Mouse (Mus musculus) right cerebral cortex, postnatal 14 days (tissue): Measurements from ENCODE around the gene Ssna1.
"Not testable (repeated sequence)": the region's sequence is repeated elsewhere in the genome, so short reads cannot be mapped to it uniquely, and the experiment has no call there.

ENCODE experiments used
- DNase-seq: peaks from one replicate; pipeline ENCODE4 v3.0.0; 2022

Ssna1 gene

GRCm38 (mm10) chr2:25257250-25257649 lies 15.0 kb downstream of the Ssna1 start:
- not testable (repeated sequence) for DNase-seq

DNA sequence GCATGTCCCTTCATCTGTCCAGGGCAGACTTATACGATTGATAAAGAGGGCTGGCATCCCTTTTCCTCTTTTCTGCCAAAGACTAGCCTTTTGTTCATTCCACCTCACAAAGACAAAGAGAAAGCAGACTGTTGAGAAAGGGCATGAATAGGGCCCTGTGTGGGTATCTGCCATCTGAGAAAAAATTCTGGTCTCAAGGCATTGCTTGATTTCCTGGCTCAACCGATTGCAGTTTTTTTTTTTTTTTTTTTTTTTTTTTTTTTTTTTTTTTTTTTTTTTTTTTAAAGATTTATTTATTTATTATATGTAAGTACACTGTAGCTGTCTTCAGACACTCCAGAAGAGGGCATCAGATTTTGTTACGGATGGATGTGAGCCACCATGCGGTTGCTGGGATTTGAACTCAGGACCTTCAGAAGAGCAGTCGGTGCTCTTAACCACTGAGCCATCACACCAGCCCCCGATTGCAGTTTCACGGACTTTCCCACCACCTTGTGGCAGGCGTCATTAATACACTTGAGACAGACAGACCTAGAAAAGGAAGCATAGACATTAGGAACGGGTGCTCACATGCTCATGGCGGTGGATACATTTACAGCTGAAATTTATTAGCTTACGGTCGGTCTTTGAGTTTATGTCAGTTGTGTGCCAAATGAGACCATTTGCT lies 15.7 kb downstream of the Ssna1 start:
- DNase-seq: not testable (repeated sequence)

DNA sequence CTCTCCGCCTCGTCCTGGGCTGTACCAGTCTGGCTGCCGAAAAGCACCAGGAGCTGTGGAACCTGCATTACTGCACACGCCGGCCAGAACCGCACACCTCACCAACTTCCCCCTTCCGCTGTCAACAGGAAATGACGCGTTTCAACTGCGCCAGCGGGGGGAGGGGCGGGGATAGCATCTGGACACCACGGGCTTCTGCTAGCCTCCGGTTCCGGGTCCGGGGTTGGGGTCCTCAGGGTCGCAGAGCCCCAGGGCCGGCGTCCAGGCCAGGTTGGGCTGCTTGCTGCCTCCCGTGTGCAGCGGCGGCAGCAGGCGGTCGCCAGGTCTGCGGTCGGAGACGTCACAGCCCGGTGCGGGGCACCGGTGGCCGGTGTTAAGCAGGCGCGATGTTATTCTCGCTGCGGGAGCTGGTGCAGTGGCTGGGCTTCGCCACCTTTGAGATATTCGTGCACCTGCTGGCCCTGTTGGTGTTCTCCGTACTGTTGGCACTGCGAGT lies 16.9 kb downstream of the Ssna1 start, which contains the start of gene Tmem203:
Gene Tmem203 (plus strand): TSS at position 156 of the 496 bp plus-strand sequence.
- DNase-seq: peak; percentile 88

DNA sequence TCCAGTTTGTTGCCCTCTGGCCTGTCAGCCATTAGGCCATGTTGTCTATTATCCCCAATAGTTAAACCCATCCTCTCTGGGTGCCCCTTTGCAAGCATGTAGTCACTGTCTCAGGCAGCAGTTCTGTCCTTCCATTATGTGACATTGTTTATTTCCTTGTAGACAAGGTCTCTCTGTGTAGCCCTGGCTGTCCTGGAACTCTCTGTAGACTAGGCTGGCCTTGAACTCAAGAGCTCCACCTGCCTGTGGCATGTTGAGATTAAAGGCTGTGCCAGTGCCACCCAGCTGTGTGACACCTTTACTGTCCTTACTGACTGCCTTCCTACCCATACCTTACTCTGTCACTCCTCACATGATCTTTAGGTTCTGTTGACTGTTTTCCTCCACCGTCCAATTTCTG lies 19.9 kb downstream of the Ssna1 start:
- no peak for DNase-seq

DNA sequence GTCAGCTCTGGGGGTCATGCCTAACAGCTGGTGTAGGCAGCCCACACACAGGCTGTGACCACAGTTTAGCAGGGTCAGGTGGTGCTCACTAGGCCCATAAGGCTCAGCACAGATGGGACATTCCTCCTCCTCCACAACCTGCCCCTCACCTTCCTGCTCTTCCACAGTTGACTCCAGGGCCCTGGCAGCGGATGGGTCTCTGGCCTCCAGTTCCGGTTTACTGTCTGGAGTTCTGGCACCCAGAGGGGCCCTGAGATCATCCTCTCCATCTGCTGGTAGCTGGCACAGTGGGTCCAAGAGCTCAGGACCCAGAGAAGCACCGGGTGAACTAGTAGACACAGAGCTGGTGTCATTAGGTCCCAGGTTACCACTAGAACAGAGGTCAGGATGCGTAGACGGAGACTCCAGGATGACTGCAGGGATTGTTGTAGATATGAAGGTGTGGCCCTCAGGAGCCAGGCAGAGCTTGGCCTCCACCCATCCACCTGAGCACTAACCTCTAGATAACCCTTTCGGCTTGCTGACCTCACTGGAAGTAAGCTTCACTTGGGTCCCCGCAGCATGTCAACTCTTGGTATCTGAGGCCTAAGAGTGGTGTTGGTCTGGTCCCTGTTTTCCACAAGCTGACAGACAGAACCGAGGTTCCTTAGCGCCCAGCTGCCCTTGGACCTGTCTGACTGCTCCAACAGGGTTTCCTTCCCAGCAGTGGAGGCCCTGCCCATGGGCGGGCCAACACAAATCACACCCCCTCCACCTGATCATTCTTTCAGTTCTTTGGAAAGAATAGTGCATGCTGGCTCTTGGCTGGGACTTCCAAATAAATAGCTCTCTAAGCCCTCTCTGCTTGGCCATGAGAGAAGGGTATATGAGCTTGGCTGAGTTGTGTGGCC lies 25.8 kb downstream of the Ssna1 start, which contains the start of gene AL732309.1:
Gene AL732309.1 (minus strand): TSS at position 681 of the 890 bp plus-strand sequence.
- DNase-seq: no peak

DNA sequence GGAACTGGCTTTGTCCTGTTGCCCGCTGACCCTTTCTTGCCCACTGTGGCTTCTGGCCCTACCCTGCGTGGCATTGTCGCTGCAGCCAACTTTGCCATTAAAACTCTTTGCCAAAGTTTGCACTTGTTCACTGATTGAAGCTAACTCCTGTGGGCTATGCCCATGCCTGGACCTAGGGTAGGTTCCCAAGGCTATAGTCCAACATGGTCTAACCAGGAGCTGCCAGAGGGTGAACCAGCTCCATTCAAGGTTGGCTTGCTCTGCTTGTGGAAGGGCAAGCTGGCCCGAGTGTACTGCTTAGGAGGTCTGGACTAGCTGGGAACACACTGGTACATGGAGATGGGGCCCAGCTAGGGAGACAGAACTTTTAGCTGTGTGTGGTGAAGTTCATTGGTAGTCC lies 28.1 kb downstream of the Ssna1 start:
- no peak for DNase-seq

GRCm38 (mm10) chr2:25243342-25243741 lies 28.9 kb downstream of the Ssna1 start:
- no peak for DNase-seq

GRCm38 (mm10) chr2:25242101-25242506 lies 30.1 kb downstream of the Ssna1 start, which contains the start of the genes Rnf208 and Cysrt1:
TSS of gene Rnf208 (plus strand) at chr2:25242255.
TSS of gene Cysrt1 (minus strand) at chr2:25242452.
- peak; percentile 68 for DNase-seq

- no peak for DNase-seq
Measured at GRCm38 (mm10) chr2:25241438-25241775, 30.8 kb downstream of the Ssna1 start.

DNA sequence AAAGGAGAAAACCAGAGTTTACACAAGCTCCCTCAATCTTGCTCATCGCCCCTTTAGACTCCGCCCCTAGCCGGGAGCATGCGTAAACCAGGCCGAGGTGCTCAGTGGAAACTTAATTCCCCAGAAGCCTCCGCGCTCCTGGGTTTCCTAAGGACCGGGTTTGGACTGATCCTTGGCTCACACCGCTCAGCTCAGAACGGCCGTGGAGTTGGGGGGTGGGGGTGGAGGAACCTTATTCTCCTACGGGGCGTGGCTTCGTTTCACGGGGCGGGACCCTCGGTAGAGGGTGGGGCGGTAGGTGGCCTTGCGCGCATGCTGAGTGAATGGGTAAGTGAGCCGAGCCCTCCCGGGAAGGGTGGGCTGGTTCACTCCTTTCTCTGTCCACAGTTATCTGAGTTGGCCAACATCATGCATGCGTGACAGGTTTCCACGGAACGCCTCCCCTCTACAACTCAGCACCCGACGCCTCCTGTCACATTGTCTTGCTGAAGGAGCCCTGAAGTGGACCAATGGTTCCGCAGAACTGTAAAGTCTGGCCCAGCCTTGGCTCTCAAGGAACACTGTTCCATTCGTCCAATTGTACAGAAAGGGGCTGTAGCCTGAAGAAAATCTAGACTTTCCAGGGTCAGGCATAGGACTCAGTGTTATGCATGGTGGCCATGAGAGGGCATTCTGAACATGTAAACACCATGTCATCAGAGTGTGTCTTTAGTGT lies 31.4 kb downstream of the Ssna1 start:
- DNase-seq: peak; percentile 68

DNA sequence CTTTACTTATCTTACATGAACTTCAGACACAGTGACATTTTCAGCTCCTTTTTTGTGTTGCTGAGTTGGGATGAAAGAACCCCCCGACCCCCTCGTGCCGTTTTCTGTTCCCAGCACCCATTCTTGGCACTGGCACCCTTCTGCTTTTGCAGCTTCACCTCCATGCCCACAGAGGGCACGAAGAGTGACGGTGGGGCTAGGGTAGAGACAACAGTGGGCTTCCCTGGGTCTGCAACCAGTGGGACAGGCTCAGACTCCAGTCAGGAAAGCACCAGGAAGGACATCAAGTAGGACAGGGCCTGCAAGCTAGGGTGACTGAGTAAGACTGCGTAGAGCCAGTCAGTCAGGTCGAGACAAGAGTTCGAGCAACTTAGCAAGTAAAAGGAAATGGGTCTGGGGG lies 31.9 kb downstream of the Ssna1 start:
- no peak for DNase-seq

DNA sequence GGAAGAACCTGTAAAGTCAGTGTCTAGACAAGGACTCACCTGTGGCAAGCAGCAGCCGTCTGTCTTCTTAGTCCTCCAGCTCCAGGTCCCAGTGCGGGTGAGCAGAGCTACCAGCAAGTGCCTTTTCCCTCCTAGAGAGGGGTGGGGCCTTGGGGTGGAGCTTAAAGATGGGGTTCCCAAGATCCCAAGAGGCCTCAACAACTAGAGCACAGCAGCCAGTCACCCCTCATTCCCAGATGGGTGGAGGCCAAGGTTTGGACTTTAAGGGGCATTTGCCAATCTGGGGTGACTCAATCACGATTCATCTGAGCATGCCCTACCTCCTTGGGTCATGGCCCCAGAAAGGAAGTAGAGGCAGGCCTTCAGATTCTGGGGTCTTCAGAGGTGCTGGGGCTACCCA lies 32.5 kb downstream of the Ssna1 start:
- no peak for DNase-seq

DNA sequence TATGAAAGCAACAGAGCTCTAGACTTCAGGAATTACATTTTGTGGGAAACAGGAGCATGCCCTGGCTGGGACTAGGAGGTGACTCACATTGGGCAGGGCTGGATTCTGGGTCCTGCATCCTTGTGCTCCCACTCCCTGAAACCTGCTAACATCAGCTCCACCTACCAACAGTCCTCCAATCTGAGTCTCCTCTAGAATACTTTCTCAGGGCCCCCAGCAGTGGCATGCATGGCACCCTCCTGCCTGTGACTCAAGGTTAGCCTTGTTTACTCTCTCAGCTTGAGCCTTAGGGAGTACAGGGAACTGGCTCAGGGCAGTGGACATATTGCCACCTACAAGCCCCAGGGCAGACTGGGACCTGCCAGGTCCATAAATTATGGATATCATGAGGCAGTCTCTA lies 34.1 kb downstream of the Ssna1 start:
- DNase-seq: no peak

DNA sequence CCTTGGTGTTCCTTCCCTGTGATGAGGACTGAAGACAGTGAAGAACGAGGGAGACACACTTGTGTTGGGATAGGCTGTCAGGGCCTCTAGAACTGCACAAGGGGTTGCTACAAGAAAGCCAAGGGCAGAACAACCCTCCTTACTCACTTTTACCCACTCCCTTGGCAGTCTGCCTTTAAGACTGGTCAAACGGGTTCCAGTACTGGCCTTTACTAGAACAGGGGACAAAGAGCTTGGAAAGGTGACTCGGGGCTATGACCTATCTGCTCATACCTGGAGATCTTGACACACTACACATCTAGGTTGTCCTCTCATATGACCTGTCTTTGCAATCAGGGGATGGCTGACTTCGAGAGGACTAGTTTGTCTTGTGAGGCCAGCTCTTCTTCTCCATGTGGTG lies 34.7 kb downstream of the Ssna1 start:
- no peak for DNase-seq

DNA sequence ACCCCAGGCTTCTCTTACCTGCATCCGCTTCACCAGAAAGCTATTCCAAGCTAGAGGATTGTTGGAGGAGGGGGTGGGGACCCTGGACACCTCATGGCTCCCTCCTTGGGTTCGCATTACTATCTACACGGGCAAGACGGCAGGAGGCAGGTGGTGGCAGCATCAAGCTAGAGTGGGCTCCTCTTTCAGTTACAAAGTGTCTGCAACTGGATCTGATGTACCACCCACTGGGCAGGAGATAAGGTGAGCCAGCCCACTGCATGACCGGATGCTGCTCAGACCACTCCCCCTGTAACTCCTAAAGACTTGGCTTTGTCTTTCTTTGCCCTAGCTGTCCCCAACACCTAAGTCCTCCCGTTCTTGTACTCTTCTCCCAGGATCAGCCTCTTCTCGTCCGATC lies 35.6 kb downstream of the Ssna1 start, which contains the start of gene Rnf224:
Gene Rnf224 (minus strand): TSS at position 174 of the 400 bp plus-strand sequence.
- DNase-seq: no peak

DNA sequence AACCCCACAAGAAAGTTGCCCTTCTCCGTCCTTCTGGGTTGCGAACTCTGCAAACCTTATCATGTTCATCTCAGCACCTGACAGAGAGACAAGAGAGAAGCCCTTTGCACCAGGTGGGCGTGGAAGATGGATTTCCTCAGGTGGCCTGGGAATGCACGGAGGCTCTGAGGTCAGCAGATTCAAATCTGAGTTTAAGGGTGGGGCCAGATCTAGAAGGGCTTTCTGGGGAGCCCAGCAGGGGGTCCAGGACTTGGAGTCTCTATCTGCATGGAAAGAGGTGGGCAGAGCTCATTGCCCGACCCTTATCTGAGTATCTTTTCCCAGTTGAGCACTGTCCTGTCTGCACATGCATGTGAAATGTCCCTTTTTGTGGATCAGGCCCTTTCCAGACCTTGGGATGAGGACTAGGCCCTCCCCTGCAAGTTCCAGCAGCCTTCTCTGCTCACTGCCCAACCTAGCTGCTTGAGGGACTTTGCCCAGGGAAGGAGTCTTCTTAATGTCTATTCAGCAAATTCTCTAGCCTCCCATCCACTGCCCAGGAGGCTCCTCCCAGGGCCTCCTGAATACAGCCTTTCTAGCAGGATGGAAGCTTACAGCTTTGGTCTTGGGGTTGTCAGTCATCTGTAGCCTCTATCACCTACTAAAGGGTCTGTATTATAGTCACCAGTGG lies 37.6 kb downstream of the Ssna1 start:
- no peak for DNase-seq

GRCm38 (mm10) chr2:25234050-25234449 lies 38.2 kb downstream of the Ssna1 start, which contains the start of gene Slc34a3:
TSS of gene Slc34a3 (minus strand) at chr2:25234364.
- no peak for DNase-seq

GRCm38 (mm10) chr2:25233421-25233820 lies 38.8 kb downstream of the Ssna1 start:
- no peak for DNase-seq

- no peak for DNase-seq
Measured at GRCm38 (mm10) chr2:25231038-25231437, 41.2 kb downstream of the Ssna1 start.

DNA sequence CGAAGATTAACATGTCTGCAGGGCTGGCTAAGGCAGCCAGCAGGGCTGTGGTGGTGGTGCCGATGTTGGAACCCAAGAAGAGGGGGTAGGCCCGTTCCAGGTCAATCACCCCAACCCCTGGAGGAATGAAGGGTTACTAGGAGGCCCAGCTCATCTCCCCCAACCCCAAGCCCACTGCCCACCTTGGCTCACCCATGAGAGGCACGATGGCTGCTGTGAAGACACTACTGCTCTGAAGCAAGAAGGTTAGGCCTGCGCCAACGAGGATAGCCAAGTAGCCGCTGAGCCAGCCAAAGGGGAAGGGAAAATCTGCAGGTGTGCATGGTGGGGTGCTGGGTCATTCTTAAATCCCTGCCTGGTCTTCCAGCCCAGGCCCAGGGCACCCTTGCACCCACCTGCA lies 41.7 kb downstream of the Ssna1 start:
- no peak for DNase-seq

DNA sequence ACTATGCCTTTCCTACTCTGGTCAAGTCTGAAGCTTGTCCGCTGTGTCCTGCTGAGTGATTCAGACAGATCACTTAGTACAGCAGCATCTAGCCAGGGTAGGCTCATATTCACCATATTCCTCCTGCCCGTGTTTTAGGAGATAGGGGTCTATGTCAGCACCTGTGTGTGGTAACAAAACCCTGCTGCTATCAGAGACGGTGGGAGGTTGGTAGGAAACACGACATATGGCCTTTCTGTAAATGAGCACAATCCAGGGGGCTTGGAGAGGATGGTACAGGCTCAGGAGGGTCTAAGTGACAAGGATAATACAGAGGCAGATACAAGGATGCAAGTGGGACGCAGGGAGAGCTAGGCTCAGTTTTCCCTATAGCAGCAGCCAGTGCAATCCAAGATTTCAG lies 42.7 kb downstream of the Ssna1 start:
- no peak for DNase-seq

DNA sequence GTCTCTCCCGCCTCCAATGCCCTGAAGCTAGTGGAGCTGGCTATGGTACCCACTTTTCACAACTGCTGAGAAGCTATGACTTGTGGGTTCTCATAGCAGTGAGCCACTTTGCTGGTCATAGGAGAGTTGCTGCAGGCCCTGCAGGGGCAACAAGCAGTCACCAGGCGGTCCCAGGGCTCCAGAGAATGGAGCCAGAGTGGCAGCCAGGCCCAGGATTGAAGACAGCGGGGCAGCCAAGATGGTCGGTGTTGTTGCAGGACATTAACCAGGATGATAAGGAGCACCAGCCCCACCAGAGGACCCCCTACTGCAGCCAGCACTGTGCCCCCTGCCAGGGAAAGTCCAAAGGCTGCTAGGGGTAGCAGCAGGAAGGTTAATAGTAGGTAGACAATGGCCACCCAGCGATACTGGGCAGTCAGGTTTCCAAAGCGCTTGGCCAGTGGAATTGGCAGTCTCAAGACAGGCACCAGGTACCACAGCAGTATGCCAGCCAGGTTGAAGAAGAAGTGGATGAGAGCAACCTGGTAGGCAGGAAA lies 43.2 kb downstream of the Ssna1 start:
- no peak for DNase-seq
